32 mouse cellular contexts compared by ENCODE assay signal in genomic region chr13:47358986-47359385, GRCm38 (mm10).
"Had no signal": no experiment of that assay in that cellular context is flagged by ENCODE, and none has a peak within 500 bp of the region (broad histone marks: within the 10 kb centered on the region; RNA-seq: fewer than 3 reads in every experiment).

No protein-coding gene starts in this region.

- H3K9me3 ChIP-seq: heart, embryonic 13.5 days; heart, embryonic 15.5 days; hindbrain, embryonic 10.5 days; hindbrain, embryonic 12.5 days; hindbrain, embryonic 13.5 days; hindbrain, embryonic 15.5 days; intestine, embryonic 15.5 days; kidney, embryonic 15.5 days had no signal

- H3K4me2 ChIP-seq: heart, embryonic 13.5 days; heart, embryonic 15.5 days; hindbrain, embryonic 12.5 days; hindbrain, embryonic 13.5 days; hindbrain, embryonic 14.5 days; hindbrain, embryonic 15.5 days; intestine, embryonic 15.5 days; kidney, embryonic 15.5 days had no signal

- ATAC-seq: hindbrain, embryonic 16.5 days; hindbrain, postnatal 0 days; inflammation-experienced regulatory T-cells, adult 6 months; intestine, embryonic 15.5 days; intestine, embryonic 16.5 days; intestine, postnatal 0 days had no signal

- H3K4me3 ChIP-seq: heart, embryonic 13.5 days; heart, embryonic 15.5 days; hindbrain, embryonic 10.5 days; hindbrain, embryonic 12.5 days; hindbrain, embryonic 13.5 days; hindbrain, embryonic 15.5 days; intestine, embryonic 15.5 days; kidney, embryonic 15.5 days; layer of hippocampus, adult 2 months; left cerebral cortex, adult 2 months had no signal

- H3K9ac ChIP-seq: heart, embryonic 13.5 days; heart, embryonic 15.5 days; hindbrain, embryonic 12.5 days; hindbrain, embryonic 13.5 days; hindbrain, embryonic 14.5 days; hindbrain, embryonic 15.5 days; intestine, embryonic 15.5 days; kidney, embryonic 15.5 days had no signal

- H3K4me1 ChIP-seq: heart, embryonic 13.5 days; heart, embryonic 15.5 days; hindbrain, embryonic 12.5 days; intestine, embryonic 15.5 days; kidney, embryonic 15.5 days had no signal

- H3K27ac ChIP-seq: heart, embryonic 13.5 days; heart, embryonic 15.5 days; hindbrain, embryonic 10.5 days; hindbrain, embryonic 12.5 days; hindbrain, embryonic 13.5 days; hindbrain, embryonic 14.5 days; hindbrain, embryonic 15.5 days; hindbrain, postnatal 0 days; intestine, embryonic 15.5 days; kidney, embryonic 15.5 days; kidney, postnatal 0 days; layer of hippocampus, adult 2 months; left cerebral cortex, adult 2 months had no signal

- H3K27me3 ChIP-seq: heart, embryonic 13.5 days; heart, embryonic 15.5 days; hindbrain, embryonic 12.5 days; hindbrain, embryonic 13.5 days; hindbrain, embryonic 15.5 days; intestine, embryonic 15.5 days; kidney, embryonic 15.5 days had no signal

- H3K36me3 ChIP-seq: heart, embryonic 13.5 days; heart, embryonic 15.5 days; hindbrain, embryonic 10.5 days; hindbrain, embryonic 12.5 days; hindbrain, embryonic 13.5 days; hindbrain, embryonic 15.5 days; intestine, embryonic 15.5 days; kidney, embryonic 15.5 days had no signal

- DNase-seq: heart, postnatal 10 days; heart, postnatal 14 days; heart, postnatal 36 days; kidney, adult 11 months; kidney, adult 18-20 months; kidney, adult 2 months; kidney, adult 8-10 months; kidney, adult 9 months; kidney, postnatal 10 days; kidney, postnatal 14 days; kidney, postnatal 25 days; kidney, postnatal 36 days; kidney, postnatal 4 days; layer of hippocampus, adult 9-11 months; layer of hippocampus, postnatal 36 days had no signal
